Mouse (Mus musculus): Measurements from ENCODE around the gene Rps2. TPM values are rescaled to one million over a fixed set of nuclear protein-coding genes. Genes with fewer than 3 reads are reported as not detected.
"Not testable (repeated sequence)": the region's sequence is repeated elsewhere in the genome, so short reads cannot be mapped to it uniquely, and the experiment has no call there.

The Rps2 gene
- polyA plus RNA-seq (2015; fragmentation: Nextera tagmentation; extraction: Ambion mirVana): 787 and 797 TPM in 2 replicates

GRCm38 (mm10) chr17:24717943-24718342 lies at the start of gene Rps2, which contains the start of gene Rnf151:
TSS of gene Rps2 (plus strand) at chr17:24718116.
TSS of gene Rnf151 (minus strand) at chr17:24718063.
- WGBS: 80% methylated on average over 4 of the region's 4 CpGs
- peak within 1 kb of the TSS; percentile 92 for H3K4me3 ChIP-seq (replicated peaks; ENCODE audit: low read length)

GRCm38 (mm10) chr17:24669214-24669544 lies 48.7 kb upstream of the Rps2 start:
- not testable (repeated sequence) for H3K27me3 ChIP-seq (replicated peaks; ENCODE audit: control insufficient read depth, insufficient read depth, low read length); H3K36me3 ChIP-seq (ENCODE audit: control insufficient read depth, insufficient read depth); H3K9me3 ChIP-seq (ENCODE audit: control insufficient read depth, low read length)
- Histone ChIP-seq H3K4me2 (ENCODE audit: low read length) (peak overlapping the region; percentile 47), H3K9ac (replicated peaks; ENCODE audit: low read depth, low read length) (peak overlapping the region; percentile 96), H3K4me3 (replicated peaks; ENCODE audit: low read length) (peak overlapping the region; percentile 95), H3K4me1 (replicated peaks; ENCODE audit: control insufficient read depth, insufficient read depth, low read length) (peaks cover 30% of the 10 kb centered on the region), H3K27ac (ENCODE audit: low read length) (peak overlapping the region; percentile 86)
- peak; percentile 19; the same call in 1 of the 2 replicates for ATAC-seq
- 10% methylated on average over 15 of the region's 15 CpGs for WGBS

More at GRCm38 (mm10) chr17:24717943-24718342, at the start of gene Rps2, which contains the start of gene Rnf151:
- Histone ChIP-seq H3K27ac (ENCODE audit: low read length) (no peak within 1 kb of the TSS), H3K36me3 (ENCODE audit: control insufficient read depth, insufficient read depth) (peaks cover 7% of the 10 kb centered on the region), H3K27me3 (replicated peaks; ENCODE audit: control insufficient read depth, insufficient read depth, low read length) (no peaks in the 10 kb centered on the region), H3K4me2 (ENCODE audit: low read length) (peak within 1 kb of the TSS; percentile 62), H3K9ac (replicated peaks; ENCODE audit: low read depth, low read length) (no peak within 1 kb of the TSS), H3K9me3 (ENCODE audit: control insufficient read depth, low read length) (no peaks in the 10 kb centered on the region), H3K4me1 (replicated peaks; ENCODE audit: control insufficient read depth, insufficient read depth, low read length) (peaks cover 25% of the 10 kb centered on the region)
- no peak for ATAC-seq

- Histone ChIP-seq H3K4me3 (replicated peaks; ENCODE audit: low read length) (peak within 1 kb of the TSS; percentile 95), H3K4me2 (ENCODE audit: low read length) (peak within 1 kb of the TSS; percentile 93), H3K9me3 (ENCODE audit: control insufficient read depth, low read length) (no peaks in the 10 kb centered on the region), H3K9ac (replicated peaks; ENCODE audit: low read depth, low read length) (peak within 1 kb of the TSS; percentile 96), H3K27ac (ENCODE audit: low read length) (peak within 1 kb of the TSS; percentile 86), H3K4me1 (replicated peaks; ENCODE audit: control insufficient read depth, insufficient read depth, low read length) (peaks cover 30% of the 10 kb centered on the region), H3K27me3 (replicated peaks; ENCODE audit: control insufficient read depth, insufficient read depth, low read length) (no peaks in the 10 kb centered on the region), H3K36me3 (ENCODE audit: control insufficient read depth, insufficient read depth) (no peaks in the 10 kb centered on the region)
- WGBS: under 1% methylated on average over 60 of the region's 80 CpGs
- peak; percentile 99 for ATAC-seq
Measured at GRCm38 (mm10) chr17:24669545-24670245, 48.2 kb upstream of the Rps2 start, which contains the start of gene Zfp598. TSS of gene Zfp598 (plus strand) at chr17:24669687.

GRCm38 (mm10) chr17:24670246-24670844 lies 47.6 kb upstream of the Rps2 start:
- Histone ChIP-seq H3K4me2 (ENCODE audit: low read length) (peak overlapping the region; percentile 93), H3K9me3 (ENCODE audit: control insufficient read depth, low read length) (no peaks in the 10 kb centered on the region), H3K4me1 (replicated peaks; ENCODE audit: control insufficient read depth, insufficient read depth, low read length) (peaks cover 30% of the 10 kb centered on the region), H3K36me3 (ENCODE audit: control insufficient read depth, insufficient read depth) (no peaks in the 10 kb centered on the region), H3K27ac (ENCODE audit: low read length) (peak overlapping the region; percentile 78), H3K9ac (replicated peaks; ENCODE audit: low read depth, low read length) (peak overlapping the region; percentile 96), H3K4me3 (replicated peaks; ENCODE audit: low read length) (peak overlapping the region; percentile 95), H3K27me3 (replicated peaks; ENCODE audit: control insufficient read depth, insufficient read depth, low read length) (no peaks in the 10 kb centered on the region)
- 10% methylated on average over 8 of the region's 8 CpGs for WGBS
- no peak for ATAC-seq

GRCm38 (mm10) chr17:24671346-24671745 lies 46.6 kb upstream of the Rps2 start:
- H3K4me1 ChIP-seq (replicated peaks; ENCODE audit: control insufficient read depth, insufficient read depth, low read length): peaks cover 33% of the 10 kb centered on the region
- peak overlapping the region; percentile 5; the same call in 1 of the 2 replicates for H3K9ac ChIP-seq (replicated peaks; ENCODE audit: low read depth, low read length)
- H3K9me3 ChIP-seq (ENCODE audit: control insufficient read depth, low read length): no peaks in the 10 kb centered on the region
- no peaks in the 10 kb centered on the region for H3K27me3 ChIP-seq (replicated peaks; ENCODE audit: control insufficient read depth, insufficient read depth, low read length)
- no peak for ATAC-seq
- peak overlapping the region; percentile 93 for H3K4me2 ChIP-seq (ENCODE audit: low read length)
- H3K36me3 ChIP-seq (ENCODE audit: control insufficient read depth, insufficient read depth): no peaks in the 10 kb centered on the region
- H3K27ac ChIP-seq (ENCODE audit: low read length): no peak overlapping the region
- WGBS: 78% methylated on average over 5 of the region's 5 CpGs
- no peak overlapping the region for H3K4me3 ChIP-seq (replicated peaks; ENCODE audit: low read length)

GRCm38 (mm10) chr17:24672141-24672540 lies 45.8 kb upstream of the Rps2 start:
- Histone ChIP-seq H3K4me1 (replicated peaks; ENCODE audit: control insufficient read depth, insufficient read depth, low read length) (peaks cover 33% of the 10 kb centered on the region), H3K9ac (replicated peaks; ENCODE audit: low read depth, low read length) (0 out of 2 replicates have a peak overlapping the region, but pooled peaks have one; percentile 22), H3K9me3 (ENCODE audit: control insufficient read depth, low read length) (no peaks in the 10 kb centered on the region), H3K4me3 (replicated peaks; ENCODE audit: low read length) (no peak overlapping the region), H3K27me3 (replicated peaks; ENCODE audit: control insufficient read depth, insufficient read depth, low read length) (no peaks in the 10 kb centered on the region), H3K4me2 (ENCODE audit: low read length) (no peak overlapping the region), H3K27ac (ENCODE audit: low read length) (no peak overlapping the region), H3K36me3 (ENCODE audit: control insufficient read depth, insufficient read depth) (no peaks in the 10 kb centered on the region; the same call in 1 of the 2 replicates)
- no peak for ATAC-seq
- 24% methylated on average over 5 of the region's 5 CpGs for WGBS

- Histone ChIP-seq H3K9ac (replicated peaks; ENCODE audit: low read depth, low read length) (no peak overlapping the region), H3K4me1 (replicated peaks; ENCODE audit: control insufficient read depth, insufficient read depth, low read length) (peaks cover 28% of the 10 kb centered on the region), H3K4me3 (replicated peaks; ENCODE audit: low read length) (no peak overlapping the region), H3K4me2 (ENCODE audit: low read length) (no peak overlapping the region), H3K36me3 (ENCODE audit: control insufficient read depth, insufficient read depth) (peaks cover 2% of the 10 kb centered on the region), H3K27me3 (replicated peaks; ENCODE audit: control insufficient read depth, insufficient read depth, low read length) (no peaks in the 10 kb centered on the region), H3K9me3 (ENCODE audit: control insufficient read depth, low read length) (no peaks in the 10 kb centered on the region), H3K27ac (ENCODE audit: low read length) (no peak overlapping the region)
- ATAC-seq: no peak
- WGBS: 78% methylated on average over 7 of the region's 7 CpGs
Measured at GRCm38 (mm10) chr17:24674277-24674676, 43.6 kb upstream of the Rps2 start.

- ATAC-seq: no peak
- WGBS: 49% methylated on average over 2 of the region's 2 CpGs
- no peaks in the 10 kb centered on the region for H3K27me3 ChIP-seq (replicated peaks; ENCODE audit: control insufficient read depth, insufficient read depth, low read length)
- H3K27ac ChIP-seq (ENCODE audit: low read length): no peak overlapping the region
- H3K9me3 ChIP-seq (ENCODE audit: control insufficient read depth, low read length): no peaks in the 10 kb centered on the region
- H3K4me3 ChIP-seq (replicated peaks; ENCODE audit: low read length): no peak overlapping the region
- no peak overlapping the region for H3K4me2 ChIP-seq (ENCODE audit: low read length)
- no peak overlapping the region for H3K9ac ChIP-seq (replicated peaks; ENCODE audit: low read depth, low read length)
- peaks cover 17% of the 10 kb centered on the region for H3K4me1 ChIP-seq (replicated peaks; ENCODE audit: control insufficient read depth, insufficient read depth, low read length)
- H3K36me3 ChIP-seq (ENCODE audit: control insufficient read depth, insufficient read depth): peaks cover 10% of the 10 kb centered on the region
Measured at GRCm38 (mm10) chr17:24676187-24676586, 41.7 kb upstream of the Rps2 start.

- no peak for ATAC-seq
- Histone ChIP-seq H3K27ac (ENCODE audit: low read length) (no peak overlapping the region), H3K4me3 (replicated peaks; ENCODE audit: low read length) (no peak overlapping the region), H3K27me3 (replicated peaks; ENCODE audit: control insufficient read depth, insufficient read depth, low read length) (no peaks in the 10 kb centered on the region), H3K9ac (replicated peaks; ENCODE audit: low read depth, low read length) (no peak overlapping the region), H3K9me3 (ENCODE audit: control insufficient read depth, low read length) (no peaks in the 10 kb centered on the region), H3K4me1 (replicated peaks; ENCODE audit: control insufficient read depth, insufficient read depth, low read length) (peaks cover 10% of the 10 kb centered on the region), H3K36me3 (ENCODE audit: control insufficient read depth, insufficient read depth) (peaks cover 15% of the 10 kb centered on the region), H3K4me2 (ENCODE audit: low read length) (no peak overlapping the region)
- WGBS: 92% methylated on average over 5 of the region's 5 CpGs
Measured at GRCm38 (mm10) chr17:24676877-24677276, 41.0 kb upstream of the Rps2 start.

Data from forebrain, embryonic 16.5 days (tissue).